Mouse (Mus musculus): Measurements from ENCODE around the gene Lxn.

Gene Lxn

DNA sequence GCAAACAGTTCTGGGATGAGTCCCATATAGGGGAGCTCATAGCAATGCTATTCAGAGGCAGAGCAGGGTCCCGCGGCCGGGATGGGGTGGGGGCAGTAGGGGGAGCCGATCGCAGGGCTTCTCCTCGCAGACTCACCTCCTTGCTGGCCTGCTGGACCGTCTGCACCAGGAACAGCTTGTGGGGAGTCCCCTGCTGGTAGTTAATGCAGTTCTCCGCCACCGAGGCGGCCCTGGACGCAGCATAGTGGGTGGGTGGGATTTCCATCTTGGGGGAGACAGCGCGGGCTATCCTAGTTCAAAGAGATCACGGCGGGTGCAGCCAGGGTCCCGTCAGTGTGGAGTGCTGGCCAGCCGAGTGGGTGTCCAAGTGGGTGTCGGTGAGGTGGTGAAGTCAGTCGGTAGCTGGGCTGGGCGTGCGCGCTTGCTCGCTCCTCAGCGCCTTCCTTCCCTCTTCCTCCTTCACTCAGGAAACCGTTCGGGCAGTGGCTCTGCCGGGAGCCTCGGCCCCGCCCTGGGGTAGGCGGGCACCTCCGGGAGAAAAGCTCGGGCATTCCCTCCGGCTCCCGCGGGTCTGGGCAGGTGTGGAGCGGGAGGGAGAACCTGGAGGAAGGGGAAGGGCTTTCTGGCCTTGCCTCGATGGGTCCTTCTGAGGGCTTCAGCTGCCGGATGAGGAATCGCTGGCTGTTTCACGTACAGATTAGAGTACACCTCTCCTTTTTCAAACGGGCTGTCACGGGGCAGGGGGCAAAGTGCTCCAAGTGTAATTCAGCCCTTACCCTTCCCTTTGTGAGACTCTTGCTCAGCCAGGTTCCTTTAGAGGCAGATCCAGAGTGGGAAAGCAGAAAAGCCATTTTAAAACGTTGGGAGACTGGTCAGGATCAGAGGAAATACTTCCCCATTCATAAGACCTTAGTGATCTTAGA is at the start of gene Lxn:
Gene Lxn, minus strand, starts transcription at position 477 of the 923 bp plus-strand sequence.
- DNase-seq, result peak; percentile 98

DNA sequence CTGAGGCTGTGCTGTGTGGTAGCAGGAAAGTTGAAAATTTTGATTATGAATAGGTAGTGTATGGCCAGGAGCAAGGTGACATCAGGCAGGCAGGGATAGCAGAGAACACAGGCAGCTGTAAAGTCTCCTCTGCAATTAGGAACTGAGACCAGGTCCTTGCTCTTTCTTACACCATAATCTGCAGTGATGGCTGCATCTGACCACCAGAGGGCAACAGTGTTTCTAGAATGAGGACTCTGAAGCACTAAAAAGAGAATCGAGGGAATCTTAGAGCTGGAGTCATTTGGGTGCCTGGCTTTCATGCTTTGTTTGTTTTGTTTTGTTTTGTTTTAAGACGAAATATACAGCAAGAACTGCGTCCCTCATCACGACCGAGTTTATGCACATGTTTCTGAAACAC is 49.1 kb upstream of the Lxn start:
- DNase-seq, result peak; percentile 93

DNA sequence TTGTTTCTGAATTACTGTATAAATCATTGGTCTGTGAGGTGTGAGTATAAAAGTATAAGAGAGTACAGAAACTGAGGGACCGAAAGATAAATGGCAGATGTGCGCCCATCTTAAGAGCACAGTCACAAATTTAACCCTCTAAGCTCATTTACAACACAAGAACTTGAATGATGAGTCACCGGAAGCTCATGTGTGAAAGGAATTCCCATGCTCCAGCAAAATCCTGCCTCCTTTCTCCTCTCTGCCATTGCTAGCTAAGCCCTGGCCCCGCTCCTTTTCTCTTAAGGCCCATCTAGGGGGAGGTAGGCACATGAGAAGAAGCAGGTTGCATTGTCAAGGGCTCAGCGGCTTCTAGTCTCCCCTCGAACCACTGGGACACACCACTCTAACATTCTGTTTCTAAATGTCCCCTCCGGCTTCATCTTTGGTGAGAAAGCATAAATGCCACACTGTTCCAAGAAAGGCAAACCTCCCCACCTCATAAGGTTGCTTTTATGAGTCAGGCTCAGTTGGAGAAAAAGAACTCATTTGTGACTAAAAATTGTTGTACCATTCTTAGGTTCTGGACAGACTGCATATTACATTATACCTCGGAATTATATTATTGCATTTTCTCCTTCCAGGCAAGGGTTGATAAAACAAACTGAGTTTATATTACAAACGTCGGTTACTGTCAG is 44.6 kb upstream of the Lxn start:
- DNase-seq, result peak; percentile 50

DNA sequence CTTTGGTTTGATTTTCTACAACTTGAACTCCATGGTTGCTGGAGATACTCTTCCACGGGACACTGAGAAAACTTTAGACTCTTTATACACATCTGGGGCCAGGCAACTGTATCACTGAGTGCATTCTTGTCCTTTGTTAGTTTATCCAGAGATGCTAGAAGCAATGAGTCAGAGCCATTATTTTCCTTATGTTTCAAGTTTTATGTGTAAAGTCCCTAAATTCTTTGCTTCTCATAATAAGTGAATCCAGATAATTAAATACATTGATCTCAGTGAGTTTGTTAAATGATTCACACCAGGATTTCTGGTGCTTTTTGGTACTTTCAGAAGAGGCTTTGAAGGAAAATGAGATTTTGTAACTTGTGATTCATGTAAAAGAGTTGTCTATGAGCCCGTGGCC is 41.6 kb upstream of the Lxn start:
- DNase-seq, result no peak

DNA sequence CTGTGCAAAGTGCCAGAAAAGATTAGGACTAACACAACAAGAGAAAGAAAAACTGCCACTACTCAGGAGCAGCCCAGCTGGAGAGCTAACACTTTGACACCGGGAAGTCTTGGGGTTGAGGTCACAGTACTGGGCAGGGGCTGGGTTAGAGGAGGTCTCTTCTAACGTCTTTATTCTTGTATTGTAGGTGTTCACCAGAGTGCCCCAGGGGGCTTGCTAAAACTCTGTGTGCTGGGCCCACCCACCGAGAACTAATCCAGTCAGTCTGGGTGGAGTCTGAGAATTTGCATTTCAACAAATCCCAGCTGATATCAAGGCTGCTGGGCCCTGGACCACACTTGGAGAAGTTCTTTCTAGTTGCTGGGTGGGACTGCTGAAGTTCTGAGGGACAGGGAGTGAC is 40.2 kb upstream of the Lxn start:
- DNase-seq, result no peak

DNA sequence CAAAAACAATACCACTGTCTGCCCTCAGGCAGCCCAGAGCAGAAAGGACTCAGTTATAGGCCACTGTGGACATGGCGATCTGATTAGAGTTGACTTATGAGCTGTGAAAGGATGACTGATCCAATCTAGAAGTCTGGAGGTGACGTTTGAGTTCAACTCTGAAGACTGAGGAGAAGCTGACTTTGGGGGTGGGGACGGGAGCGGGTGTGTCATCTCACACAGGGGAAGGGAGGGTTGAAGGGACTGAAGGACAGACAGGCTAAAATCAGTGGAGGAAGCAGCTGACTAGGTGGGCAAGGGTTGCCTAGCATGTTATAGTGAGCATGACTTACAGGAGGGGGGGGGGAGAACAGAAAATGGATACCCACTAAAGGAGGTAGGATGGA is 35.7 kb upstream of the Lxn start:
- no peak for DNase-seq

DNA sequence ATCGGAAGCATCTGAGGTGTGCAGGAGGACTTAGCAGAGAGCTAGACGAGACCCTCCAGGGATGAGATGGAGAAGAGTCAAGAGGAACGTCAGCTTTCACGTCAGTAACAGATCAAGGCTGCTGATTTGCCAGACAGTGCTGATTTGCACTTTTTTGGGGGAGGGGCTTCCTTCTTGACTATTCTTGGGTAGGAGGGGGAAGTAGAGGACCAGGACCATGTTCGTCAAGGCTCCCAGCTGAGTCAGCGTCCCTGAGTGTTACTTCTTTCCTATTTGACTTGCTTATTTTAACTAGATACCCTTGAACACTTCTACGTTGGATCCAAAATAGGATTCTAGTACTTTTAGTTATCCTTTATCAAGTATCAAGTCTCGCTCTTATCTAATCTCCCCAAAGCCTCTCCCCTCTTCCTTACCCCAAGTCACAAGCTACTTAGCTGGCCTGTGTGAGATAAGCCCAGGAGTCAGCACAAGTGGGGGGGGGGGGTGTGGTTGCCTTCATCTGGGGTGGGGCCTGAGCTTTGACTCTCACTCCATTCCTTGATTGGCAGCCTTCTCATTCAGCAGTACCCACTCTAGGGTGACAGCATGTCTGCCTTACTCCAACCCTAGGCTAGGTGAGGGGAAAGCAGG is 35.2 kb upstream of the Lxn start:
- no peak for DNase-seq

DNA sequence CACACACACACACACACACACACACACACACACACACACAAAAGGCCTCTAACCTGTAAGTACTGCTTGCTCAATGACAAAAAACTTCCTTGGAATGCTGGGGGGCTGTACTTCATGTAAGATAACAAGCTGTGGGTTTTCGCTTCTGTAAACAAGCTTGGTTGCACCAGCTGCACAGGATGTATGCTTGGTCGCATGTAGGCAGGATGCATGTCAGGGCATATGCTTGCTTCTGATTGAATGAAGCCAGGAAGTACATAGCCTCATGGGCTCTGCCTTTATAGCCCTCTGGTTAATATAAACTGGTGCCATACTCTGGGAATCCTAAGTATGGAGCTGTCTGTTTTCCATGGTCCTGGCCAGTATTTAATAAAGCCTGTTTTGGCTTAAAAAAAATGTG is 34.3 kb upstream of the Lxn start:
- no peak for DNase-seq

DNA sequence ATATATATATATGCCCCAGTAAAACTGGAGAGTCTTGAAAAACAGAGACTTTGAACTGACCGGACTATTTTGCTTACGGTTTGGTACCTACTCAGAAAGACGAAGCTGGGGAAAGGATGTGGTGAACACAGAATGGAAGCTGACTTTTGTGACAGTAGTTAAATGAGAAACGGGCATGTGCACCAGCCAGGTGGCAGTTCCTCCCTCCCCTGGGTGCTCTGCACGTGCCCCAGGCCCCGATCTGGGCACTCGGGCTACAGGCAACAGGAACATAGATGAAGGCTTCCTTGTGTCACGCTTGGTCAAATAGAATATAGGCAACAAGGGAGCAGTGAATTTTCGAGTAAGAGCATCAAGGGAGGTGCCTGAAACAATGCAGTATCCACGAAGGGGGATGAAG is 32.6 kb upstream of the Lxn start:
- DNase-seq, result no peak

DNA sequence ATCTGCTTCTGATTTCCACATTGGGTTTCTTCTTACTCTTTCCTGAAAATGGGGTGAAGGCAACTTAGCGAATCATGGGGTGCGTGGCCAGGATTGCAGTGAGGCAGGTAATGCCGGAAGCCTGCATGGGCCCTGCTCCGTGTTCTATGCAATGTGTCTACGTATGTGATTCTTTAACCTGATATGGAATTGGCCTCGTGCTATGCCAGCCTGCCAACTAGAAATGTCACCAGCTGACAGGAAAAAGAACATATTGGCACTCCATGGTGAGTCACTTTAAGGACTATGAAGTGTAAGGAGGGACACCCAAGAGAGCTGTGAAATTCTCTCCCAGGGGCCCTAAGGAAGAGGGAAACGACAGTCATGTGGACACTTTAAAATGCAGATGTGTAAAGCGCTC is 29.4 kb upstream of the Lxn start:
- DNase-seq, result no peak

DNA sequence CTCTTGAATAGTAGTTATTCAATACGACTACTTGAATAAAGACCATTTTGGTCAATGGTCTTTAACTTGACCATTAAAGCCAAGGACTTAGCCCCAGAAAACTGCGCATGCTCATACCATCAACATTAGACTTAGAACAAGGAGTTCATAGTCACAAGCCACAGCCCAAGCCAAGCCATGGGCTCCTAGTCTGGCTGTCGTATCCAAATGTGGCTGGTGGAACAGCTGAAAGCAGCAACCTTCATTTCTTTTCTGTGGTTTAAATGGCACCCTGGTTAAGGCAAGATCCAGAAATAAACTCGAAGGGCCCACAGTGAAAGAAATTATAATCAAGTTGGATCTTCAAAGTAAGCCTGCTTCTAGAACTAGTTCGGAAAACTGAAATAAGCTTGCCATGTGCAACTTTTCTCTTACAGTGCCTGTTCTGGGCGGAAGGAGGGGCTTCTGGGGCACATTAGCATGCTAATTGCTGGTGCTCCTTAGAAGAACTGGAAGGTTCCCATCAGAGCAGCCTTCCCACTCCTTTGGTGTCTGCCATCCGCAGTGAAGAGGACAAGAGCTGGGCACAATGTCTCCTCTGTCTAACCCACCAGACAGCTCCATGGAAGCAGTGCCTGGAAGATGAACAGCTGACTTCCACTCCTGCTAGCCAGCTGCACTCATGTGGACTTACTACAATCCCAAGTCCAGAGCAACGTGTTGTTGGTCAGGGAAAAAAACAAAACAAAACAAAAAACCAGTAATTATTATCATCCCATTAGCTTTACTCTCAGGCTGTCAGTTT is 28.6 kb upstream of the Lxn start:
- no peak for DNase-seq

DNA sequence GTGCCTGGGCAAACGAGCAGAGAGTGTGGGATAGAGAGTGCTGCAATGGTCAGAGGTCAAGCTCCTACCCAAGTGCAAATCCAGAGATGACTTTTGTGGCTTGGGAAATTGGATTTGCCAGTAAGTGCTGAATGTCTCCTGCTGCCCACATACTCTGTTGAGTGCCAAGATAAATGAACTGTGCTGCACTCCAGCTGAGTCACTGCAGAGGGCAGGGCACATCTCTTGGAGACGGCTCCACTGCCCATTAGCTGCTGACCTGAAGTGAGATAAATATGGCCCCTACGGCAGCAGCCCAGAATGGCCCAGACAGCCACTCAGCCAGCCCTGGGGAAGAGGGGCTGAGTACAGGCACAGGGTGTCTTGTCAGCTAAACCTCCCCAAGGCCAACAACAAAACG is 26.4 kb upstream of the Lxn start:
- DNase-seq, result peak; percentile 89

DNA sequence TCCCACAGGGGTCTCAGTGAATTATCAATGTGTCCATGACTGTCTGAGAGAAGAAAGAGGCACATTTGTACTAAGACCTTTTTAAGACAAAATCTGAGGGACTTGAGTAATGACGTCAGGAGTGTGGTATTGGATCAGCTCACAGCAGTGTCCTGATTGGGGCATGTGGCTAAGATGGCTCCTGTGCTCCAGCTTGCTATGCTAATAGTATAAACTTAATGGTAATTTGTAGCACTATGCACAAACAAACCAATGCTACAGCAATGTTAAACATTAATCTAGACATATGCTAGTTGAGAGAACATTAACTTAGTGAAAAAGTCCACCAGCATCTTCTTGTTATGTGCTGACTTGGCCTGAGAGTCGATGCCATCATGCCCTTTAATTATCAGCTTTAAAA is 21.5 kb upstream of the Lxn start:
- no peak for DNase-seq

DNA sequence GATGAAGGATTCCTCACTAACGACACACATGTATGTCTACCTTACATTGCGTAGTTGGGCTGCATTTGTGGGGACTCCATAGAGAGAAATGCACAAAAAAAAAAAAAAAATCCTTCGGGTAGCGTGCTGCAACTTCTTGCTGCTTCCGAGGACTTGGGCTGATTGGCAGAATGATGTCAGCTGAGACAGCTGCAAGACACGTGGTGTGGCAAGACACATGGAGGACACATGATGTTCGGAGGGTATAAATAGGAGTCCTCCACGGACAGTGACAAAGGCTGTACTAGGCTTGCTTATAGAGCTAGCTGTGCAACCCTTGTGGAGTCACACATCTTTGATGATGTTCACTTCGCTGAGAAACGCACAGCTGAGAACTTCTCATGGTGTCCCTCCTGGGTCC is 18.7 kb upstream of the Lxn start:
- no peak for DNase-seq

DNA sequence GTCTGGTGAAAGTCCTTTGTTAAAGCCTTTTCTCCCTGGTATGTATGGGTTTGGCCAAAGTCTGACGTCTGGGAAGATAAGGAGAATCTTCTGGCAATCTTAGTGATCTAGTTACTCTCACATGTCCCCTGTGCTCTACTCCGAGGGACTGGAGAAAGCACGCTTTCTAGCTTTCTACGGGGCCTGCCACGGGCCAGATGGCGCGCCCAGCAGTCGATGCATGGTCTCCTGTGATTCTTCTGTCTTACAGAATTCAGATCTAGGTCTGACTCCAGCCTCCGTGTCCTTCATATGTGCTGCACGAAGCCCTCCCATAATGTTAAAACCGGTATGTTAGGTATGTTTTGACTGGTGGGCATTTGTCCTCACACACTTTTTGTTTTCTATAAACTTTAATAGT is 16.1 kb upstream of the Lxn start:
- DNase-seq, result no peak

DNA sequence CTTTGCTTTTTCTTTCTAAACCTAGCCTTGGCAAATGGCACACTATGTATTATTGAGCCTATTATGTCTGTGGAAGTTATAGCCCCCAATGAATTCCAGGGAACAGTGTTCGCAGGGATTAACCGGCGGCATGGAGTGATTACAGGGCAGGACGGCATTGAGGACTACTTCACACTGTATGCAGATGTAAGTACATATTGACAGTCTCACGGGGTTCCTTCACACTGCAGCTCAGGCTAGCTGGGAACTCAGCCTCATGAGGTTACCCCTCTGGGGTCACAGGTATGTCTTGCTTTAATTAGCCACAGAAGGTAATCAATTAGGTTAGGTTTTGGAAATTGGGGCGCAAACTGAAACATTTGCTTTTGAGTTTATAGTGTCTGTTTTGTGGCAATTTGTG is 9.7 kb upstream of the Lxn start:
- DNase-seq, result peak; percentile 13

DNA sequence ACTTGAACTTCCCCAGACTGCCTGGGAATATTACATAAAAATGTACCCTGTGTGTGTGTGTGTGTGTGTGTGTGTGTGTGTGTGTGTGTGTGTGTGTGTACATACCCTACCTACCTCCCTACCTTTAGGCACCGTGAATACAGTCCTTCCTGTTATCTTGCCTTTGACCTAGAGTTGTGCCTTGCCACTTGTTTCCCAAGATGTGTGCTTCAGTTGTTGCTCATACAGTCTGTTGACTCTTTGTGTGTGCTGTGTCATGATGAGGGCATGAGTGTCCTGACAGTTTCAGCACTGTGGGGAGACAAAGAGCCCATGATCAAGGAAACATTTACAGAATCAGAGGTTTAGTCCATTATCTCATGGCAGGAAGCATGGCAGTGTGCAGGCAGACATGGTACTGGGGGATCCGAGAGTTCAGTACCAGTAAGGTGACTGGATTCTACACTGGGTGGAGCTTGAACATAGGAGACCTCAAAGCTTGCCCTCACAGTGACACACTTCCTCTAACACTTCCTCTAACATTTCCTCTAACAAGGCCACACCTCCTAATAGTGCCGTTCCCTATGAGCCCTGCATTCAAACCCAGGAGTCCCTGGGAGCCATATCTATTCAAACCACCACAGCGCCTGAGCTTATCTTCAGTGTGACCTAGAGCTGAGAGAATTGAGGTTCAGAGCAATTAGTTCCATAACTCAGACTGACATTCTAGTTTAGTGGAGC is 7.8 kb upstream of the Lxn start:
- DNase-seq, result no peak

DNA sequence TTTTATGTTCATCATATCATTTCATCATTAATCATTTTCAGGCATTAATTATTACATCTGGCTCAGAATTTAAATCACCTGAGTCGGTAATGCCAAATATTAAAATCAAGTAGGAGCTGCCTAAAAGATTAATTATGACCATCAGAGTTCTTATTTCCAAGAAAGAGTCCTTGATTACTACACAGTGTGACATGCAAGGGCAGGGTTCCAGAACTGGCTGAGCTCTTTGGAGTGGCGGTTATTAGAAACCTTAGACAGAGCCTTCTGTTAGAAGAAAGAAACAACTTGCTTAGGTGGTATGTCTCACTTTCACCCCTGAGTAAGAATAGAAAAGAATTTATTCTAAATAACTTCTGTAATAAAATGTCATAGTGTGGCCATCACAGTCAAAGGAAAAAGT is 3.6 kb upstream of the Lxn start:
- no peak for DNase-seq

DNA sequence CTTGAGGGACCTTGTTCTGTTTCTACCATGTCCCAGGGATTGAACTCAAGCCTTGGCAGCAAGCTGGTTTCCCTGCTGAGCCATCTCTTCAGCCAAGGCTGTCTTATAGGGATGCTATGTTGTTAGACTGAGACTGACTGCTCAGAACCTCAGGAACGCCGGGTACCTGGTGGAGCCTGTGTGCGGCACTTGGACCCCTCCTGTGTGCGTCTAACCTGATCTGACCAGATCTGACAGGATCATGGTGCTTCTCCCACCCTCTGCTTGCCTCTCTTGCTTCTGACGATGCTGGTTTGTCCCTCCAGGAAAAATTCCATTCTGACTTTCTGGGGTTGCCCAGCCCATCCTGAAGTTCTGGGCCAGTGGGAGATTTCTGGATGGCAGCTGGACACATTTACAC is 2.9 kb upstream of the Lxn start:
- no peak for DNase-seq

DNA sequence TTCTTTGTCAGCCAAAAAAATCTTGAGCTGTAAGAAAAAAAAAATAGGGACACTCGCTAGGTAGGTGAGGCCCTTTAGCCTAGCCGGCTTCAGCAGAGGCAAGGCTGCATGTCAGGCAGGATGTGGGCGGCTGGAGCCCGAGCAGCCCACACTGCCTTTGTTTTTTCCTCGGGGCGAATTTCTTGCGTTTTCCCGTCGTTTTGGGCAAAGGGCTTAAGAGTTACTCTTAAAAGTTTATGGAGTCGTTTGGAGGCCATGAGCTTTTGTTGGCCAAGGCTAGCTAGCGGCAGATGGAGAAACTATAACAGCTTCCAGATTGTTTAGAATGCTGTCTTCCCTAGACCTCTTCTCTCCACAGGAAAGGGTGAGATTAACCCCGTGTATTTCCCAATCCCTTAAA is 725 bp downstream of the Lxn start:
- no peak for DNase-seq

DNA sequence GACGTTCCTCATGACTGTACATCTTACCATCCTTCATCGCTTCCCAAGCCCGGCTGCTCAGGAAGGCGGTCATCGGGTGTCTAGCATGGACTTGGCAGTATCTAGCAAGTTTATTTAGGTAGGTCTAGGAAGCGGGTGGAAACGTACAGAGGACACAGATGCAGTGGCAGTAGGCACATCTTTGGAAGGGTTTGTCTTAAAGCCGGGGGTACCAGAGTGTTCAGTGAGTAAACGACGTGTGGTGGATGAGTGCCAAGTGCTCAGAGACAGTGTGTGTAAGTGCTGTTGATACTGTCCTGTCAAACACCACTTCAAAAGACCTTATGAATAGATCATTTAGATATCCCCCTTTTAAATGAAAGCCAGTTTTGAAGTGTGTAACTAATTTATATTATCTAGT is 1.1 kb downstream of the Lxn start:
- DNase-seq, result no peak

DNA sequence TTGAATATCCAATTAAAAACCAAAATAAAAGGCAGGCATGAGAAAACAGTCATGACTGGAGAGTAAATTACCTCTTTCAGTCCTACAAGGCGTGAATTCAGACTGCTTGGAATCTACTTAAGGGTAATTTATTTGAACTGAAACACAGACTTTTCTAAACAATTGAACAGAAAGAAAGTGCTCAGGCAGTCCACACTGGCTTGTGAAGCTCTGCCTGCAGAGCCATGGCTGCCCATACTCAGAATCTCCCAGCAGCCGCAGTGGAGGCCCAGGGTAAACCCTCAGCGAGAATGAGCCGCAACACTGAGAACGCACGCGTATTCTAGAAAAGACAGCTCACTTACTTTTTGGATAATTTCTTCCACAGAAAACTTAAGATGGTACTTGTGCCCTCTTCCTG is 1.7 kb downstream of the Lxn start:
- no peak for DNase-seq

DNA sequence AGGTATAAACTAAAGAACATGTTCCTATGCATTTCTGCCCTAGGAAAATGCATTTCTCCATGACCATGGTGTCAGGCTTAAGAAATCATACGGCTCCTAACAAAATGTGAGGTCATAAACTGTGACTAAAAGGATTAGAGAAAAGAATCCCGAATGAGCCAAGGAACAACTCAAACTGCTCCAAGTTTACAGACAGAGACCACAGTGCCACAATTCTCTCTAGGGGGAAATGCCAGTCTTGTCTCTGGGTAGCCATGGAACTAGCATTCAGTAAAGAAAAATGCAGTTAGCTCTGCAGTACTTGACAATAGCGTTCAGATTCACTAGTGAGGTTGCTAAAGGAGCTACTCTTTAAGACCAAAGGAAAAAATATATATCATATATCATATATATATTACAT is 3.8 kb downstream of the Lxn start:
- no peak for DNase-seq

Measured in heart, adult 11 months (tissue).